Mouse (Mus musculus) right cerebral cortex, postnatal 10 days (tissue): ENCODE results near the gene Abcb9.
"Not testable (repeated sequence)": the region's sequence is repeated elsewhere in the genome, so short reads cannot be mapped to it uniquely, and the experiment has no call there.

ENCODE experiments used
- DNase-seq, 2 experiments: peaks; one replicate each; pipeline ENCODE4 v3.0.0; 2021; ENCODE audit warnings: low spot score in 2 of 2

The Abcb9 gene

GRCm38 (mm10) chr5:124062037-124062824, 33.4 kb downstream of the Abcb9 start:
- DNase-seq: peak; percentile 72 to 74

DNA sequence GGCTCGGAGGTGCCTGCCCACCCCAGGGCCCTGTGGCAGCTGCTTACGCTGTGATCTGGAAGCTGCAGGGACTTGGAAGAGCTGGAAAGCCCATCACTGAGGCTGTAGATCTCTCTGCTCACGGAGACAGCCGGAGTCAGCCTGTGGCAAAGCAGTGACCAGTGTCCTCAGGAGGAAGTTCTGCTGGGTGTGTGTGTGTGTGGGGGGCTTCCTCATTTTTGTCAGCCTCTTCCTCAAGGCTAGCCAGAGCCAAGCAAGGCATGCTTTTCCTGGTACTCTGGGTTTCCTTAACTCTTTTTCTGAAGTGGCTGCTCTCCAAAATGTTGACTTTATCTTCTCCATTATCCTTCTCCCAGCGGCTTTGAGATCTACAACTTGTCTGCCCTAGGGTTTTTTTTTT, 35.9 kb downstream of the Abcb9 start:
- DNase-seq: no peak

DNA sequence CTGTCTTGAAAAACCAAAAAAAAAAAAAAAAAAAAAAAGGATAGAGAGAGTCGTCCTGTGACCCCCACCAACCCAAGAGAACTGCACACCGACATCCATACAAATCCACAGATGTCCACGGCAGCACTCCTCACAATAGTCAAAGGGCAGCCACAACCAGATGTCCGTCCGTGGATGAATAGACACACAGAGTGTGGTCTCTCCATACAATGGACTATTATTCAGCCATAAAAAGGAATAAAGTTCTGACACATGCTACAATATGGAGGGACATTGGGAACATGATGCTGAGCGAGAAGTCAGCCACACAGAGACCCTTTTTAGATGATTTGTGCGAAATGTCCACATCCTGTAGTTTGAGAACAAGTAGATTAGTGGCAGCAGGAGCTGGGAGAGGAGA, 36.8 kb downstream of the Abcb9 start:
- DNase-seq: no peak

DNA sequence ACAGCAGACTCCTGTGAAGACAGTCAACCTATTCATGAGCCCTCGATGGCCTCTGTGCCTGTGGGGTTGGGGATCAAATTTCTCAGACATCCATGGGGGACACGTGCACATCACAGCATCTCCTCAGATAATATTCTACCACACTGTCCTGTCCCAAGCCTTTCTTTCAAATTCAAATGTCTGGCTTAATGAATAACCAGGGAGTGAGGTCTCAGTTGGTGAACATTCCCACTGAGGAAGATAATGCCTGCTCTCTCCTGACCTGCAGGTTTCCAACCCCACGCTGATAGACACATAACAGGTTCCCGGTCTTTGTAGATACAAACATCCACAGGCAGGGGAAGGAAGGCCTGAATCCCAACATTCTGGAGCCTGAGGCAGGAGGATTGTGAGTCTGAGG, 38.6 kb downstream of the Abcb9 start:
- DNase-seq: no peak

DNA sequence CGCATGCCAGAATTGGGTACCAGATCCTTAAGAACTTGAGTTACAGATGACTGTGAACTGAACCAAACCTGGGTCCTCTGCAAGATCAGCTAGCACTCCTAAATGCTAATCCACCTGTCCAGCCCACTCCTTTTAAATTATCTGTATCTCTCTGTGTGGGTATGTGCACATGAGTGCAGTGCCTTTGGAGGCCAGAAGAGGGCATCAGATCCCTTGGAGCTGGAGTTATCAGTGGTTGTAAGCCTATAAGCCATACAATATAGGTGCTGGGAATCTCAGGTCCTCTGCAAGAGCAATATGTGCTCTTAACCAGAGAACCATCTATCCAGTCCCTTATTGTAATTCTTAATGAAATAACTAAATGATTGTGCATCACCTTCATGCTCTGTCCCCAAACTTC, 39.4 kb downstream of the Abcb9 start:
- no peak for DNase-seq

GRCm38 (mm10) chr5:124052641-124053040, 43.0 kb downstream of the Abcb9 start:
- DNase-seq: not testable (repeated sequence)

DNA sequence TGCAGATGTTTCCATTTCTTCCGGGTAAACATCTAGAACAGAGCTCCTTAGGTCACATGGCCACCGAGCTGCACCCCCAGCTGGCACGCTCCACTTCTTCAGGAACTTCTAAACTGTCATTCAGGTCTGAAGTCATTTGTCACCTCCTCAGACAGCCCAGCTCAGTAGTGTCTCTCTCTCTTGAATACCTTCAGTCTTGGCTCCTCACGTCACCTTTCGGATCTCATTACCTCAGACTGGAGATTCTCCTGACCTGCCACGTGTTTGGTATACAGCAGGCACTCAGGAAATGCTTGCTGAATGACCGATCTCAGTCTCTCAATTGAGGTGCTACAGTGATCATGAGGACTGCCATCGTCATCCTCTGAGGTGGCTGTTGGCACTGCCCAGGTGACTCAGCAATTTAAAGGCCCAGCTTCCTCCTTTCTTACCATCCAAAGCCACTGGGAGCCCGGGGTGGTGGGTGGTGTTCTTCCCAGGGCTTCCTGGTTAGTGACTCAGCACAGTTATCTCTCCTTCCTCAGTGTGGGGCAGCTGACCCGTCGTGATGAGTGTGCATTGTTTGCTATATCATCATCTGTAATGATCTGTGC, 43.6 kb downstream of the Abcb9 start:
- no peak for DNase-seq

- no peak for DNase-seq
These were observed 45.2 kb downstream of the Abcb9 start for GRCm38 (mm10) chr5:124050095-124051050.

GRCm38 (mm10) chr5:124049249-124050045, 46.2 kb downstream of the Abcb9 start:
- peak in 1 of 2 experiments; percentile 58 for DNase-seq

GRCm38 (mm10) chr5:124046741-124047401, 48.7 kb downstream of the Abcb9 start:
- peak in 1 of 2 experiments; percentile 52 for DNase-seq

DNA sequence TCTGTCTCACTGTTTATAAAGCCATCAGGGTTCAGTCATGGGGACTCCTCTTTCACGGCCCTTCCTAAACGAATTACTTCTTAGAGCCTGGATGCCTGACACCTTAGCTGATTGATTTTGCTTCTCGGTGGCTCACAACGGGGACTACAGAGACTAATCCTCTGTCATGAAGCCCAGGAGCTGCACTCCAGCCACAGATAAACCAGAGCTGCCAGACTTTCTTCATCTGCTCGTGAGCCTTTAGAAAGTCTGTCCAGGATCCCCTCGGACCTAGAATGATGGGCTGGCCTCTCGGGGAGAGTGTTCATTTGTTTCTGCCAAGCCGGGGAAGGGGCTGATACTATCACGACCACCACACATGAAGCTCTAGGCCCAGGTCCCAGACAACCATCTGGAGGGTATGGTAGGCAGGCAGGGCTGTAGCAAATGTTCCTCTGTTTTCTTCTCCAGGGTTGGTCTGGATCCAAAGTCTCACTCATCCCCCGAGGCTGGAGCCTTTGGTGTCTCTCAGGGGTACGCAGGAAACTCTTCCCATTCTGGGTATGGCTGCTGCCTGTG, 50.1 kb downstream of the Abcb9 start:
- peak; percentile 49 to 63 for DNase-seq

DNA sequence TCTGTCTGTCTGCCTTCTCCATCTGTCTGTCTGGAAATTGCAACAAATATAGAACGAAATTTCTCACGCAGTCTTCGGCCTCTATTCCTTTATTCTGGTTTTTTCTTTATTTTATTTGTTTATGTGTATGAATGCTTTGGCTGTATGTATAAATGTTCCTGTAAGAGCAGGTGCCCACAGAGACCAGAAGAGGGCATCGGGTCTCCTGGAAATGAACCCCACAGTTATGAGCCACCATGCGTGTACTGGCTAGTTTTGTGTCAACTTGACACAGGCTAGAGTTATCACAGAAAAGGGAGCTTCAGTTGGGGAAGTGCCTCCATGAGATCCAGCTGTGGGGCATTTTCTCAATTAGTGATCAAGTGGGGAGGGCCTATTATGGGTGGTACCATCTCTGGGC, 51.6 kb downstream of the Abcb9 start:
- no peak for DNase-seq

GRCm38 (mm10) chr5:124043212-124043978, 52.2 kb downstream of the Abcb9 start:
- DNase-seq: peak; percentile 88 to 93

DNA sequence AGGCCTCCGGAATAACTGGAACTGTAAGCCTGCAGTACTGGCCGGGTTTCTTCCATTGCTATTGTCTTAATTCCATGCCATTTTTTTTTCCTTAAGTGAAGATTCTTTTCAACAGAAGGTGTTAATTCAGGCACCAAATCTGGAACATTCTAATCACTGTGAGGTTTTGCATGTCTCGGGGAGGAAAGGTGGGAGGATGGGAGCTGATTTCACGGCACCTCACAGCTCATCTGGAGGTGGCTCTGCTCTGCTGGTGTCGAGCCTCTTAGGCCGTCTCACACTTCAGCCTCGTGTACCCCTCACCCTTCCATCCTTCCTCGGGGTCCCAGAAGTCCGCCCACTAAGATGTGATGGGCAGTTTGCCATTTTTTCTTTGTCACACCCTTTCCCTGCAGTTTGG, 54.5 kb downstream of the Abcb9 start:
- no peak for DNase-seq

- no peak for DNase-seq
These were observed 56.0 kb downstream of the Abcb9 start for GRCm38 (mm10) chr5:124039602-124040001.

- peak in 1 of 2 experiments; percentile 60 for DNase-seq
These were observed 58.8 kb downstream of the Abcb9 start for GRCm38 (mm10) chr5:124036836-124037235.

DNA sequence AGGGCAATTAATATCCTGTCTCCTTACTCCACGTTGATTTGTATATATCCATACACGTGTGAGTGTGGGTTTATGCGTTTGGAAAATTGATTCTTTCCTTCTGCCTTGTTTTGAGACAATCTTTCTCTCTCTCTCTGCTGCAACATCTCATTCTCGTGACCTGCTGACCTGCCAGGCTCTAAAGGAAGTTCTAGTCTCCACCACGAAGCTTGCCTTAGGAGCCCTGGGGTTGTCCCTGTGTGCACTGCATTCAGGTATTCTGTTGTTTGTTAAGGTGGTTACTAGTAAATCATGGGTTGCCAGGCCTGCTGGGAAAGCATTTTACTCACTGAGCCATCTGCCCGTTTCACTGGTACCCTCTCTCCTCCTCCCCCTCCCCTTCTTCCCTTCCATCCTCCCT, 59.3 kb downstream of the Abcb9 start:
- no peak for DNase-seq

GRCm38 (mm10) chr5:124035806-124036205, 59.8 kb downstream of the Abcb9 start:
- no peak for DNase-seq

GRCm38 (mm10) chr5:124035406-124035805, 60.2 kb downstream of the Abcb9 start:
- no peak for DNase-seq

- no peak for DNase-seq
These were observed 61.1 kb downstream of the Abcb9 start for GRCm38 (mm10) chr5:124034471-124034870.
